Mouse (Mus musculus): ENCODE results near the gene Vcp. TPM values are rescaled to one million over a fixed set of nuclear protein-coding genes. Genes with fewer than 3 reads are reported as not detected.
A peak's percentile ranks its signal among the peaks of the same experiment; 100 is the strongest.

The Vcp gene
- total RNA-seq, 1 experiment from 2014 or later, result 392 TPM

DNA sequence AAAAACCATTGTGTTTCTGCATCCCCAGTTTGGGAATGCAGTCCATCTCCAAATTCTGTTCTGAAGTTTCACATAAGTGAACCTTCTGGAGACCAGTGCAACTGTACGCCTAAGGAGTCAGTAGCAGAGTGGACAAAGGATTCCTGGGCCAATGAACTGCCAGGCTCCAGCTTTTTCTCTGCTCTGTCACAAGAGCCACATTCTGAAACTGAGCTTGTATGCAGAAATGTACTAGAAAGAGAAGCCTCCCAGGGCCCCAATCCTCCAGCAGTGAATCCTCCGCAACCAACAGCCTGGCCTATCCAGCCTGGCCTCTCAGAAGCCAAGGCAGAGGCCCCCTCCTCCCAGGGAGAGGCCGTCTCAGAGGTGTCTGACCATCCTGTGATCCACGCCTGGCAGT, 27.4 kb downstream of the Vcp start:
- no peak for DNase-seq

DNA sequence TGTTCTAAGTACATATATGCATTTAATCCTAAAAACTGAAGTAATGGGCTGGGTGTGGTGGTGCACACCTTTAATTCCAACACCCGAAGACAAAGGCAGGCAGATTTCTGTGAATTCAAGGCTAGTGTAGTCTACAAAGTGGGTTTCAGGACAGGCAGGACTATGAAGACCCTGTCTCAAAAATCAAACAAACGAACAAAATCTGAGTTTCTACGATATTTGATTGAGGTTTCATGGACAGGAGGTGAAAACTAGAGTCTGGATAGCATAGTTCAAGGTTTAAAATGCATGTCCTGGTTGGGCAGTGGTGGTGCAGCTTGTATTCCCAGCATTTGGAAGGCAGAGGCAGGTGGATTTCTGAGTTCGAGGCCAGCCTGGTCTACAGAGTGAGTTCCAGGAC, 31.0 kb downstream of the Vcp start, which contains the start of gene 1700022I11Rik:
Gene 1700022I11Rik (plus strand): TSS at position 301 of the 400 bp plus-strand sequence.
- no peak for DNase-seq

DNA sequence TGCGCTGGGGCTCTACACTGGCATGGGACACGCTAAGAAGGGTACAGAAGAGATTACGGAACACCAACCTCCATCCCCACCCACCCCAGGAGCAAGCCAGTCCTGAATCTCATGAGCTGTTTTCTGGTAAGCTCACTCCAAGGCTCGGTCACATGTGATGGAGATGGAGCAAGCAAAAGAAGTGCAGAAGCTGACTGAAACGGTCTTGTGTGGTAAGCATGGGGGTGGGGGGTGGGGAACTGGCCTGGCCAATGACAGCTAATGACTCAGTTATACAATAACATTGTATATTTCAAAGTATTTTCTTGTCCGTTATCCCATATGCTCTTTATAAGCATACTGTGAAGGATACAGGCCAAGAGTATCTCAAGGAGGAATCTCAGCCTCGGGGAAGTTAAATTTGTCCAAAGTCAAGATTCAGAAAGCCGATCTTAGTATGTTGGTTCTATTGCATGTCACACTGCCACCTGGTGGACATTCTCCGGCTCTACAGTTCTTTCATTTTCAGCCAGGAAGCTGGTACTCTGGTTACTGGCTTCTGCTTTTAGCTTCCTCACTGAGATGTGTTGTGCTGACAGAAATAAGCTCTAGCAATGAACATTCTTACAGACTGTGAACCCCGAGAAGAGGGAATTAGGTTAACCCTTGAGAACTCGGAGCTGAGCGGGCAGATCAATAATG, 35.1 kb downstream of the Vcp start:
- no peak for DNase-seq

DNA sequence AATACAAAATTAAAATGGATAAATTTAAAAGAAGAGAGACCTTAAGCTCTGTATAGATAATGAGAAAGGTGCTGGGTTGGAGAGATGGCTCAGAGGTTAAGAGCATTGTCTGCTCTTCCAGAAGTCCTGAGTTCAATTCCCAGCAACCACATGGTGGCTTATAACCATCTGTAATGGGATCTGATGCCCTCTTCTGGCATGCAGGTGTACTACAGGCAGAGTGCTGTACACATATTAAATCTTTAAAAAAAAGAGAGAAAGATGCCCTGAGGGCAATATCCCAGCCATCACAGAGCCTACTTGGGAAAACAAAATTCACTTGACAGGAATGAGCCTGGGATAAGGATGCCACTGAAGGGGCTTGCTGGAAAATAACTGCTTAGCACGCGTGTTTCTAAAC, 36.8 kb downstream of the Vcp start:
- DNase-seq, result no peak

DNA sequence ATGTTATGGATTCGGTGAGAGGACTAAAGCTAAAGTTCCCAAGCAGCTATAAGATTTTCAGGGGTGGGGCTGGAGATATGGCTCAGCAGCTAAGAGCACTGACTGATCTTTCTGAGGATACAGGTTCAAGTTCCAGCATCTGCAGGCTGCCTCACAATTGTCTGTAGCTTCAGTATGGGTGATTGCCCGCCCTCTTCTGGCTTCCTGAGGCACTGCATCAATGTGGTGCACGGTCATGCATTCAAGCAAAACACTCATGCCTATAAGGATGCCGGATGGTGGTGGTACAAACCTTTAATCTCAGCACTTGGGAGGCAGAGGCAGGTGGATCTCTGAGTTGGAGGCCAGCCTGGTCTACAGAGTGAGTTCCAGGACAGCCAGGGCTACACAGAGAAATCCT, 38.7 kb downstream of the Vcp start:
- peak; percentile 57 for DNase-seq

DNA sequence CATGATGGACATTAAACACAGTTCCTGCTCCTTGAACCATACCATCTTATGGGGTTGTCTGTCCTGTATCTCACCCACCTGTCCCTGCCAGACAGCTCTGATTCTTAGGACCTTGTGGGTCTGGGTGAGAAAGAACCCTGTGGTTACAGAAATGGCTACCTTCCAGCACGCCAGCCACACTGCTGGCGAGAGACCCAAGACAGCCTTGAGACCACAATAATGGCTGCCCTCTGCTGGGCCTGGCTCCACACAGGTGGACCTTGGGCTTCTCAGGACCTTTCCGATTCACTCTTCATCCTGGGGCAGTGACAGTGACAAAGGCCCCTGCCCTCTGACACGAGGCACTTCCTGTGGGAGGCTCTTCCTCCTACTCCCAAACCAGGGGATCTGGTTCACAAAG, 40.9 kb downstream of the Vcp start:
- DNase-seq, result no peak

DNA sequence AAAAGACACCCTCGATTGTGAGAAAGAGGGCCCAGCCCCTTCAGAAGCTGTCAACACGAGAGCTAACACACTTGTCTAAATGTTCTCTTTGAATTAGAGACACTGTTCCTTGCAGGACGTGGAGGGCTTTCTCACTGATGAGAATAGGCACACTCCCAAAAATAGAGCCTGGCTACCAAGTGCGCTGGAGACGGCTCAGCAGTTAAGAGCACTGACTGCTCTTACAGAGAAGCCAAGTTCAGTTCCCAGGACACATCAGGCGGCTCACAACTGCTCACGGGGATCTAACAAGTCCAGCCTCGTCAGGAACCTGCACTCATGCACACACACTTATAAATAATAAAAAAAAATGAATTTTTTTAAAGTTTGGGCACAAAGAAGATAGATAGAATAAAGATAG, 41.4 kb downstream of the Vcp start:
- DNase-seq, result no peak

DNA sequence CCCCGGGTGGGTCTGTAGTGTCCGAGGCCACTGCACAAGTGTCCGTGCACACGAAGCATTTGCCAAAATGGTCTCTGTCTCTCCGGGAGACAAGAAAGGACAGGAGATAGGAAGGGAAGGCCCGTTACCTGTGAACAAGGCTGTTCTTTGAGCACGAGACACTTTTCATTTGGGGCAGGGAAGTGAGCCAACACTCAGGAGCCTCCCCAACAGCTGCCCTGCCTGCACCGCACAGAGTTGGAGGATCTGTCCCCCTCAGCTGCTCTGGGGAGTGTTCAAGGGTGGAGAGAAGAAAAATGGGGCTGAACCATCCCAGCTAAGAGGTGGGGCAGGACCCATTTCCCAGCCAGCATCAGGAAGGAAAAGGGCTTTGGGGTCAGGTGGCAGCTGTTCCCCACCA, 42.3 kb downstream of the Vcp start:
- no peak for DNase-seq

DNA sequence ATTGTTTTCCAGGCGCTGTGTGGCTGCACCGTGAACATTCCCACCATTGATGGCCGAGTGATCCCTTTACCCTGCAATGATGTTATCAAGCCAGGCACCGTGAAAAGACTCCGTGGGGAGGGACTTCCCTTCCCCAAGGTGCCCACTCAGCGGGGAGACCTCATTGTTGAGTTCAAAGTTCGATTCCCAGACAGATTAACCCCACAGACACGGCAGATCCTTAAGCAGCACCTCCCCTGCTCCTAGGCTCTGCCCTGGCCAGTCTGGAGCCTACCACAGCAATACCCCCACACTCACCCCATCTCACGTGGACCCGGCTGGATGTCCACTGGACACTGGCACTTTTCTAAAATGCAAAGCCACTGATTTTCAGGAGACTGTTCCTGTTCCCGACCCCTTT, 43.0 kb downstream of the Vcp start:
- DNase-seq, result no peak

DNA sequence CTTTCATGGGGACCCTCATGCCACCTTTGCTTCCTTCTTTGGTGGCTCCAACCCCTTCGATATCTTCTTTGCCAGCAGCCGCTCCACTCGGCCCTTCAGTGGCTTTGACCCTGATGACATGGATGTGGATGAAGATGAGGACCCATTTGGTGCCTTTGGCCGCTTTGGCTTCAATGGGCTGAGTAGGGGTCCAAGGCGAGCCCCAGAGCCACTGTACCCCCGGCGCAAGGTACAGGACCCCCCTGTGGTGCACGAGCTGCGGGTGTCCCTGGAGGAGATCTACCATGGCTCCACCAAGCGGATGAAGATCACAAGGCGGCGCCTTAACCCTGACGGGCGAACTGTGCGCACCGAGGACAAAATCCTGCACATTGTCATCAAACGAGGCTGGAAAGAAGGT, 43.7 kb downstream of the Vcp start:
- no peak for DNase-seq

DNA sequence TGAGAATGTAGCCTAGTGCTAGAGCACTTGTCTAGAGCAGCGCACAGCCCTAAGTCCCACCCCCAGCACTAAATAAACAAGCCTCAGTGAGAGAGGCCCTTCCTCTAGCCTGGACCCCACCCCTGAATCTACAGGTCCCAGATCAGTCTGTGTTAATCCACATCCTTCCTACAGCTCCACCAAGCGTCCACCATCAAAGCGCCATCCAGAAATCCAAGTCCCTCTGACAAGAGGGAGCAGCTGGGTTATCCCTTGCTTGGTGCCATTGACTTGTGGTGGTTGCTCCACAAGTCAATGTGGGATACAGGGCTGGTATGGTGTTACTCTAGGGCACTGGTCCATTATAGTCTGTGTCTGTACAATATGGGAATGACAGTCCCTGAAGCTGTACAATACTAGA, 45.1 kb downstream of the Vcp start:
- DNase-seq, result no peak

DNA sequence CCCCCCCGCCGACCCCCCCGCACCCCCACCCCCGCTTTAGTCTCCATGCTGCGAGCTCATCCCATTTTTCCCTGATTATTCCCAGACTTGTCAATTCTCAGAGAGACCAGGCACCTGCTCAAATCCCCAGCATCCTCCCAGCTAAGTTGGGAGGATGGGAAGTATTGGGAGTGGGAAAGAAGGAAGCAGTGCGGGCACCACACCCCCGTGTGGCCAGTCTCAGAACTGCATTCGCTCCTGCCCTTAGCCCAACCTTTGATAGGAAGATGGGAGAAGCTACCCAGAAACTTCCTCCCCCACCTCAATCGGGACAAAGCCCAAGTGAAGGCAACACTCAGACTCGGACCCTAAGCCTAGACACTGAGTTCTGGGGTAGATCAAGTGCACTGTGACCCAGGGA, 46.0 kb downstream of the Vcp start:
- peak; percentile 70 for DNase-seq

DNA sequence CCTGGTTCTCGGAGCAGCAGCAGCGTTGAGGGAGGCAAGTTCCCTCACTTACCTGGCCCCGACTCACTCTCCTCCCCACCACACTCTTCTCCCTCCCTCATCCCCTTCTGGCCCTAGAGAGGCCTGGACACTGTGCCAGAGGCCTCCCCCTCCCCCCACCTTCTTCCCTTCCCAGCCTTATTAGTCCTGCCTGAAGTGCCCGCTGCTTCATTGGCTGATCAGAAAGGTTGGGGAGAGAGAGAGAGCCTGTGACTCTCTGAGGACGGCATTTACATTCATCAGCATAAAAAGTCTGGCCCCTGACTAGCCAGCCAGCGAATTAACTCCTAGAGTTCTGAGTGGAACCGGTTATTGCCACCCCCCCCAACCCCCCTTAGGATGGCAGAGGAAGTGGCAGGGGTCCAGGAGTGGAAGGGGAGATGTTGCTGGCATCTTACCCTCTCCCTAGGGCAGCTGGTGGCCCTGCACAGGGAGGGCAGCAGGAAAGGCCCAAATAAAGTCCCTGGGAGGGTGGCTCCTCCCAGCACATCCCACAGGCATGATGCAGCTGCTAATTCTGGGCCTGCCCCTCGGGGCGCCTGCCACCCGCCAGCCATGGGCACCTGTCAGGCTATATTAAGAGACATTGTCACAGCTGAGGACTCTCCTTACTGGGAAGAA, 46.7 kb downstream of the Vcp start:
- DNase-seq, result no peak

DNA sequence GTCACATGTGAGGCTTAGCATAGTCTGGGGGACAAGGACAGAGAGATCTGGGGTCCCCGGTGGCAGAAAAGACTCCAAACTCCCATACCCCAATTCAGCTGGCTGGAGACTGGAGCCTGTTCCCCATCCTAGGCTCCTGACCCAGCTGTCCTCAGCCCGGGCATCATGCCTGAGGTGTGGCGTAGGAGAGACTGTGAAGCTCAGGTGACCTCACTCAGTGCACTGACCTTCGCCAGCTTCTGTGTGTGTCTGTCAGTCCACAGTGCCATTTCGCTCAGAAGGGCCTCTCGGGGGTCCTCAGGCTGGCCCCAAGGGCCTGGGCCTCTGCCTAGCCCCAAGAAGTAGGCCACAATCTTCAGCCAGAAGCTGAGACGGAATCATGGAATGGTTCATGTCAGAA, 47.7 kb downstream of the Vcp start:
- no peak for DNase-seq

DNA sequence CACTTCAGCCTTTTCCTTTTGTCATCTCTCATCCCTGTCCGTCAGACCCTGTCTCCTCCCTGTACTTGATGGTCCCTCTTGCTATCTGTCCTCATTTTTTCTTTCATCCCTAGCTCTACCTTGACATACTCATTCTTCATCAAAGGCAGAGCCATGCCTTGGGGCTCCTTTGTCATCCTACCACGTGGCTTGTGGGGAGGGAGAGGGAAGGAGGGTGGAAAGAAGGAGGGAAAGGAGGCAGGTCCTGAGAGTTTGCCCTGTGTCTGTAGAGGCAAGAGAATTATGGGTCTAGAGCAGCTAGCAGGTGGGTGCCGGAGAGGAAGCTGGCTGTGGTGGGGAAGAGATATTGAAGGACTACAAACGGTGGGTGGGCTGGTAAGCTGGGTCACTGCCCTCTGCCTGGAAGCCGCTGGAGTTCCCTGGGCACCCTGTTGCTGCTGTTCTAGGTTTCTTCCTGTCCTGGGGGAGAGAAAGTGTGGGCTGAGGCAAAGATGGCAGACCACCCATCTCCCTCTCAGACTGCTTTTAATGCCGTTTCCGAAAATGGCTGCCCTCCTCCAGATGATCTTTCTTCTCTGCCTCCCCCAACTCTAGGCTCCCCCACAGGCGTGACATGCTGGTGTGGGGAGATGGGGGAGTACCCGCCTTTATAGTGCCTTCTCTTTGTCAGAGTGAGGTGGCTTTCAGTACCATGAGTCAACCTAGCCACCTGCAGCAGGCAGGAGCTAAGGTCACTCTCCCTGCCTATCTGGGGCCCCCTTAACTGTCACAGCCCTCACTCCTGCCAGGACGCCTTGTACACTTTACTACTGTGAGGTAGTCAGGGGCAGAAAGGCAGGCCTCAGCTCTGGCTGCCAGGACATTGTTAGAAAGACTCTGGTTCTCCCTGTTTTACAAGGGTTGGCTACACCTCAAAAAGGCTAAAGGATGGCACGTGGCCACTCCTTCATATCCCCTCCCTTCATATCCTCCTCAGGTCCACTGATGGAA, 48.8 kb downstream of the Vcp start:
- DNase-seq, result no peak

DNA sequence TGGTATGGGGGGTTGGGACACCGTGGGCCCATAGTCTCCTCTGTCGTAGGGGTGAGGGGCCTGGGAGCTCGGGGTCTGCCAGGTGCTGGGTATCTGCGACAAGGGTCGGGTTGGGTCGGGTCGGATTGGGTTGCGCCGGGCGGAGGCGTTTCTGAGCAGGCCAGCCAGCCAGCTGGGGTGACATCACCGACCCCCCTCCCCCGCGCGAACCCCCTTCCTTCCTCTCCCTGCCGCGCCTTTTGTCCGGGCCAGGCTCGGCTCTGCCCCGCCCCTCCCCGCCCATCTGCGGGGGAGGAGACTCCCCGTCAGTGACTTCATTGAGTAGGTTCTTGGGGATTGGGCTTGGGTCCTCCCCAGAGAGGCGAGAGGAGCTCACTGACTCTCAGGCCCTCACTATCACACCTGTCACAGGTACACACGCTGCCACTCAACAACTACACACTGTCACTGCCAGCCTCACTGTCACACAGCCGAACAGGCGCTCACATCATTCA, 50.2 kb downstream of the Vcp start:
- peak; percentile 87 for DNase-seq

DNA sequence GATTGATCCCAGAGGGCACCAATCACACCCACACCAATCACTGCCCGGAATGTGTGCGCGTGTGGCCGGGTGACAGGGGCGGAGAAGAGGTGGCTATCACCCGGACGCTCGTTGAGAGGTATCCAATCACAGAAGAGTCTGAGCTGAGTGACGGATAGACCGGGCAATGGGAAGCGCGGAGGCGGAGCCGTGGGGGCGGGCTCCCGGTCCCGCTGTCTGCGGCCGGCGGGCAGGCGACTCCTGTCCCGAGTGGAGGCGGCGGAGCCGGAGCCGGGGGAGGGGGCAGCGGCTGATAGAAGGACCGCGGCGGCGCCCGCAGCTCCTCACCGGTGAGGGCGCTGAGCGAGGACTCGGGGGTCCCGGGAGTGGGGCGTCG, 50.6 kb downstream of the Vcp start, which contains the start of gene Dnajb5:
Gene Dnajb5 (plus strand): TSS at position 139 of the 376 bp plus-strand sequence.
- DNase-seq, result peak; percentile 97

DNA sequence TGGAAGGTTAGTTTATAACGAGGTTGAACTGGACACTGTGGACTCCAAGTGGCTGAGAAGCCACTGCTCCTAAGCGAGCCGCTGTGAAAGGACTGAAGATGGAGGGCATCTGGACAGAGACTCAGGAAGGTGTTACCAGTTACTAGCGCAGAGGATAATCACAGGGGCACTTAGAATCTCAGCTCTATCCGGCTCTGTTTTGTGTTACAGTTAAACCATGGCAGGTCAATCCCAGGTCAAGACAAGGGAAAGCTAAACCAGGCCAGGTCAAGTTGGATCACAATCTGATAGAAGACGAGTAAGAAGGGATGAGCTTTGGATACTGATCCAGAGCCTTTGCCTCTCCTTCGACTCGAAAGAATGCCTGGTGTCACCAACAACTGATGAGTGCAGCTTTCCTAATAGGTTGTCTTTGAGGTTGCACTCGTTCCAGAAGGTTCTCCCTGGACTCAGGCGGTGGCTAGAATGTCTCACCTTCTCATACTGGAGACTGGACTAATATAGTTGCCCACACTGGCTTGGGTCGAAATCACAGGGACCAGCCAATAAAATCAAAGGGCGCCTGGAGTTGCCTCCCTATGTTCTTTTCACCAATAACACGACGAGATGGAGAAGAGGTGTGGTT, 51.1 kb downstream of the Vcp start:
- no peak for DNase-seq

DNA sequence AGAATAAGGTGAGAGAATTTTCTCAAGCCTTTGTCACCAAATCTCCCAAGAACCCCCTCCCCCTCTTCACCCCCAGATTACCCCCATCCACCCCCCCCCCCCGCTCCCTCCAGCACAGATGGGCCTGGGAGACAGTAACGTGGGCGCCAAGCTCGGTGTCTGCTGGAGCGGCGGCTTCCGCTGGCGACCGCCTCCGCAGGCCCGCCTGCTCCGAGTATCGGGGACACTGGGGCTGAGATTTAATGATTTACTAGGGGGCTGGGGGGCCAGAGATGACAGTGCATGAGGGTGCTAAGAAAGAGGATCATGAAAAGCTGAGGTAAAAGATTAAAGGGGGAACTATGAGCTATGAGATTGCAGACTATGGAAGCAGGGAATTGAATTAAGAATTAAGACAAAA, 51.8 kb downstream of the Vcp start:
- no peak for DNase-seq

DNA sequence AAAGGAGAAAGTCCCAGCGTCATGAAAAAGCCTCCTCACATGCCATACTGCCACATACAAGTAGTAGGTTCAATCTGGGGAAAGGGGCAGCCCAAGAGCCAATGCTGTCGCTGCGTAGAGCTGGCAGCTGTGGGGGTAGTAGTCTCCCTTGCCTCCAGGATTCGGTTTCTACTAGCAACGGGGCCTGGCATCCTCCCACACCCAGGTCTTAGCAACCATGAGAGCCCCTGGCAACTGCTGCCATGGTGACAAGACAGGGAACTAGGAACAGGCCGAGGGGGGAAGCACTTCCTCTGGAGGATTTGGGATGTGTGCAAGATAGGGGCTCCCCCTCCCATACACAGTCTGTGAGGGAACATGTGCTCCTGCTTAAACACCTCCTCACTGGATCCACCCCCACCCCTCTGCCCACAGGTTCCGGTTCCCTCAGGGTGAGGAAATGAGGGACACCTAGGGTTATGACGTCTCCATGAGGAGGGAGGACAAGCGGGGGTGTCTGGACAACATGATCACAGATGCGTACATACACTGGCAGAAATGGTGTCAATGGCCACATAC, 53.5 kb downstream of the Vcp start:
- DNase-seq, result no peak

DNA sequence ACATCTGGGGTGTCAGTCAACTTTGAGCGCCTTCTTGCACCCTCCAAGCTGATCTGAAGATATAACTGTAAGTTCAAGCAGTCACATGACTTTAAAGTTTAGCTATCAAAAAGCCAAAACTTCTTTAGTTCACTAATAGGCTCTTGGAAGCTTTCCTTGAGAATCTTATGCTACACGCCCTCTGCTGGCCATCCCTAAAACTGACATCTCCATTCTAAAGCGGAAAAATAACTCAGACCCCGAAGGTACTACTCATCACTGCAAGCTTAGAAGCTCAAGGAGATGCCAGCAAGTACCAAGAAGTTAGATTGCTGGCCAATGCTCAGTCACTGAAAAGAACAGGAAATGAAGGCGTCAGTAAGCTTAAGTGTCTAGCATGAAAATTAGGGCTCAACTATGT, 54.4 kb downstream of the Vcp start:
- DNase-seq, result peak; percentile 50

DNA sequence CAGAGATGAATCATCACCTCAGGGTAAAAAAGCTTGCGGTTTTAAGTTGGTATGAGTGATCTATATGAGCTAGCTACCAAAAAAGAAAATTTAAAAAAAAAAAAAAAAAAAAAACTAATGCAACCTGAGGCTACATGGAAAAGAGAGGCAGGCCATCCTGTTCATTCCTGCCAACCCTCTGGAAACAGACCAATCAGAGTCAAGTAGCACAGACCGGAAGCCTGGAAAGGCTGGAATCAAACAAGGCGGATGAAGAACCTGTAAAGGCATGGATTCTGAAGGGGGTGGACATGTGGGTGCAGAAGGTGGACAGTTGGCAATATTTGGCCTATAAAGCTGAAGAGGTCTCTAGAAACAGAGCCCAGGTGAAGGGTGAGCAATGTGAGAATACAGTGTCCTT, 54.9 kb downstream of the Vcp start:
- DNase-seq, result no peak

Measured in adrenal gland, postnatal 25 days (tissue).